Mouse (Mus musculus) C2C12 (cell line): Measurements from ENCODE around the gene Lpgat1. TPM values are rescaled to one million over a fixed set of nuclear protein-coding genes. Genes with fewer than 3 reads are reported as not detected.

Experiments used
- H3K27me3 ChIP-seq: one replicate; pipeline ENCODE4 v1.6.1; 2011; ENCODE audit not compliant: control insufficient read depth, insufficient read depth, insufficient read length
- H3K36me3 ChIP-seq: one replicate; pipeline ENCODE4 v1.6.1; 2011; ENCODE audit not compliant: control insufficient read depth, insufficient read depth
- H3K4me3 ChIP-seq: one replicate; pipeline ENCODE4 v1.5.1; 2011; ENCODE audit warnings: mild to moderate bottlenecking, control low read depth; ENCODE audit not compliant: poor library complexity, insufficient read depth, severe bottlenecking
- H3K79me2 ChIP-seq: one replicate; pipeline ENCODE4 v1.6.1; 2011; ENCODE audit not compliant: control insufficient read depth, insufficient read depth
- H3K79me3 ChIP-seq: one replicate; pipeline ENCODE4 v1.6.1; 2011; ENCODE audit warnings: low read depth, control low read depth
- H3ac ChIP-seq: one replicate; pipeline ENCODE3; 2011; ENCODE audit warnings: low read depth; ENCODE audit not compliant: control insufficient read depth, insufficient read length
- CEBPB ChIP-seq: IDR thresholded peaks from one replicate; pipeline ENCODE4 v1.6.1; 2011; ENCODE audit warnings: low read depth, mild to moderate bottlenecking, control low read depth, moderate library complexity
- CTCF ChIP-seq: IDR thresholded peaks from one replicate; pipeline ENCODE4 v1.5.1; 2011; ENCODE audit not compliant: control insufficient read depth, insufficient read depth, insufficient read length
- FOSL1 ChIP-seq: IDR thresholded peaks from one replicate; pipeline ENCODE4 v1.8.0; 2011; ENCODE audit warnings: mild to moderate bottlenecking, low read length; ENCODE audit not compliant: poor library complexity, insufficient read depth, severe bottlenecking
- MAX ChIP-seq: IDR thresholded peaks from one replicate; pipeline ENCODE4 v1.6.1; 2011; ENCODE audit warnings: mild to moderate bottlenecking, control low read depth
- MYOD1 ChIP-seq: IDR thresholded peaks from one replicate; pipeline ENCODE4 v1.6.1; 2011; ENCODE audit warnings: low read depth; ENCODE audit not compliant: control insufficient read depth, insufficient read length
- MYOG ChIP-seq: IDR thresholded peaks from one replicate; pipeline ENCODE4 v1.6.1; 2011; ENCODE audit not compliant: control insufficient read depth, insufficient read length; ENCODE audit errors: extremely low read depth
- USF1 ChIP-seq: IDR thresholded peaks from one replicate; pipeline ENCODE4 v1.6.1; 2011; ENCODE audit warnings: low read depth, mild to moderate bottlenecking, control low read depth, moderate library complexity
- long read RNA-seq, 2 experiments: library from polyadenylated mRNA; unstranded; transcript quantifications; one replicate each; pipeline ENCODE4 v2.0.0; 2019 to 2020
- polyA plus RNA-seq: library from polyadenylated mRNA; unstranded; fragments of >200 nt; fragmentation: generic; extraction: Trizol; gene quantifications from one replicate; pipeline ENCODE4 v1.2.1, GENCODE M21; 2012; ENCODE audit warnings: missing spikeins

Gene Lpgat1
- polyA plus RNA-seq, result 16.5 TPM
- long read RNA-seq, experiment 1, full-length matches to known transcripts, result 6 of 21 reads
- long read RNA-seq, experiment 1, partial matches to known transcripts, result 1 of 21 reads
- long read RNA-seq, experiment 1, other reads (novel, unspliced or antisense), result 14 of 21 reads
- long read RNA-seq, experiment 2, full-length matches to known transcripts, result 11 of 43 reads
- long read RNA-seq, experiment 2, partial matches to known transcripts, result 4 of 43 reads
- long read RNA-seq, experiment 2, other reads (novel, unspliced or antisense), result 28 of 43 reads

GRCm38 (mm10) chr1:191717601-191718498 lies at the start of gene Lpgat1:
Lpgat1 (plus strand) TSS chr1:191717834.
- Histone ChIP-seq H3K79me3 (peaks cover 24% of the 10 kb centered on the region), H3K27me3 (no peaks in the 10 kb centered on the region), H3K4me3 (peak within 1 kb of the TSS; percentile 78), H3ac (peak within 1 kb of the TSS; percentile 99), H3K36me3 (peaks cover 23% of the 10 kb centered on the region), H3K79me2 (peaks cover 45% of the 10 kb centered on the region)
- TF ChIP-seq CTCF (peak; percentile 54), MYOD1 (no peak), FOSL1 (no peak), MYOG (no peak), MAX (no peak), CEBPB (no peak), USF1 (no peak)

DNA sequence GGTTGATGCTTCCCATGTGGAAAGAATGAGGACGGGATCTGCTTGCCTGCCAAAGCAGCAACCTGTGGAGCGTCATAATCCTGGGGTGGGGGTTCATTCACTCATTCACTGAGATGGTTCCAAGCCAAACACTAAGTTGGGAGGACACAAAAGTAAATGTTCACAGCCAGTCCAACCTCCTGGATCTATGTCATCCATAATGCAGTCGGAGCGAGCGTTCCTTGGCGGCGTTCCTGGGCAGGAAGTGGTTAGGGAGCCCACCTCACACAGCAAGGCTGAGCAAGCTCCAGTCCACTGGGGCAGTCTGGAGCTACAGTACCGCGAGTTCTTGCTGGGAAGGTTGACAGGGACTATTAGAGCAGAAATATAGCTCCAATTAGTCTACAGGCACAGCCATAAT lies 49.6 kb upstream of the Lpgat1 start:
- H3ac ChIP-seq, result no peak overlapping the region
- H3K27me3 ChIP-seq, result no peaks in the 10 kb centered on the region
- no peaks in the 10 kb centered on the region for H3K79me2 ChIP-seq
- H3K4me3 ChIP-seq, result no peak overlapping the region
- no peaks in the 10 kb centered on the region for H3K79me3 ChIP-seq
- no peak for TF ChIP-seq MYOG
- no peak for TF ChIP-seq CTCF
- TF ChIP-seq FOSL1, result no peak
- H3K36me3 ChIP-seq, result no peaks in the 10 kb centered on the region

DNA sequence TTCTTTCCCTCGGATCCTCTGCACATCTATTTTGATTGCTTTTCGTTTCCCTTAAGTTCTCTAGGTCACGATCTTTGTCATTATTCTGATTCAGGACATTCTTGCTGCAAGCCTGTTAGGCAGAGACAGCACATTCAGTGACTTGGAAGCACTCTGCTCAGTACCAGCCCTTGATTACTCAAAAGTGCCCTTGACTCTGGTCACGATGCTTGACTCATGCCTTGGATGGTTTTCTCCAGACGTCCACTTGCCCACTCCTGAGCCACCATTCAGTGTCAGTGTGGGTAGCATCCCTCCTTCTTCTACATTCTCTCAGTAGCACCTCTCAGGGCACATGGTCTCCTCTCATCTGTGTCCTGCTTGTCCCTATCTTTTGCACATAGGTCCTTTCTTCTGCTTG lies 43.6 kb upstream of the Lpgat1 start:
- Histone ChIP-seq H3ac (no peak overlapping the region), H3K4me3 (no peak overlapping the region), H3K79me2 (no peaks in the 10 kb centered on the region), H3K36me3 (no peaks in the 10 kb centered on the region), H3K79me3 (no peaks in the 10 kb centered on the region), H3K27me3 (no peaks in the 10 kb centered on the region)
- TF ChIP-seq MAX, result no peak
- TF ChIP-seq MYOD1, result no peak
- TF ChIP-seq MYOG, result no peak
- TF ChIP-seq CTCF, result no peak
- no peak for TF ChIP-seq CEBPB
- TF ChIP-seq FOSL1, result no peak
- no peak for TF ChIP-seq USF1

- no peak for TF ChIP-seq USF1
- no peak for TF ChIP-seq MYOD1
- no peak for TF ChIP-seq CEBPB
- TF ChIP-seq FOSL1, result no peak
- TF ChIP-seq CTCF, result no peak
- TF ChIP-seq MAX, result no peak
- no peak for TF ChIP-seq MYOG
- H3K4me3 ChIP-seq, result no peak overlapping the region
- H3K36me3 ChIP-seq, result no peaks in the 10 kb centered on the region
- H3K27me3 ChIP-seq, result no peaks in the 10 kb centered on the region
- H3ac ChIP-seq, result no peak overlapping the region
- no peaks in the 10 kb centered on the region for H3K79me3 ChIP-seq
- no peaks in the 10 kb centered on the region for H3K79me2 ChIP-seq
These were observed 36.0 kb upstream of the Lpgat1 start for GRCm38 (mm10) chr1:191681633-191682032.

DNA sequence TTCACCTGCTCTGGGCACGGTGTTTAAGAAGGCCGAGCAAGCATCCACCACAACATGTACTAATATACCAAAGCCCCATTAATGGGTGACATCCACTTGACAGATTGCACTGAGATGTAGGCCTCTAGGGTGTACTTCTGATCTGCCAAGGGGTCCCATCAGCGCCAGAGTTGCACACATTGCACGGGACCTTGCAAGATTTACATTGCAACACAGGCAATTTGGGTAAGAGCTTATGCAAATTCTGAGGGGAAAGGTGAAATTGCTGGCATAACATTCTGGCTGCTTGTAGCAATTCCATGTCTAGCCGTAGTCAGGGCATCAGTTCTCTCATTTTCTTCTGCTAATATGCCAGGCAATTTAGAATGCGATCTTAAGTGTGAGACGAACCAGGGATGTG lies 30.1 kb upstream of the Lpgat1 start:
- Histone ChIP-seq H3K4me3 (no peak overlapping the region), H3K27me3 (no peaks in the 10 kb centered on the region), H3ac (no peak overlapping the region), H3K79me2 (no peaks in the 10 kb centered on the region), H3K79me3 (no peaks in the 10 kb centered on the region), H3K36me3 (no peaks in the 10 kb centered on the region)
- TF ChIP-seq MYOD1 (no peak), MAX (no peak), CEBPB (no peak), FOSL1 (no peak), MYOG (no peak), CTCF (no peak), USF1 (no peak)
